Mouse (Mus musculus) central nervous system, embryonic 14 days (tissue): Measurements from ENCODE around the gene Chp1. TPM values are rescaled to one million over a fixed set of nuclear protein-coding genes. Genes with fewer than 3 reads are reported as not detected.

Experiments
- polyA plus RNA-seq: library from polyadenylated mRNA; depleted of rRNA; stranded (reverse); fragments of >200 nt; gene quantifications from 2 replicates; pipeline ENCODE4 v1.2.3, GENCODE M21; 2012; rRNA removed

Chp1 gene
- polyA plus RNA-seq = 57.5 and 59.8 TPM in 2 replicates

DNA sequence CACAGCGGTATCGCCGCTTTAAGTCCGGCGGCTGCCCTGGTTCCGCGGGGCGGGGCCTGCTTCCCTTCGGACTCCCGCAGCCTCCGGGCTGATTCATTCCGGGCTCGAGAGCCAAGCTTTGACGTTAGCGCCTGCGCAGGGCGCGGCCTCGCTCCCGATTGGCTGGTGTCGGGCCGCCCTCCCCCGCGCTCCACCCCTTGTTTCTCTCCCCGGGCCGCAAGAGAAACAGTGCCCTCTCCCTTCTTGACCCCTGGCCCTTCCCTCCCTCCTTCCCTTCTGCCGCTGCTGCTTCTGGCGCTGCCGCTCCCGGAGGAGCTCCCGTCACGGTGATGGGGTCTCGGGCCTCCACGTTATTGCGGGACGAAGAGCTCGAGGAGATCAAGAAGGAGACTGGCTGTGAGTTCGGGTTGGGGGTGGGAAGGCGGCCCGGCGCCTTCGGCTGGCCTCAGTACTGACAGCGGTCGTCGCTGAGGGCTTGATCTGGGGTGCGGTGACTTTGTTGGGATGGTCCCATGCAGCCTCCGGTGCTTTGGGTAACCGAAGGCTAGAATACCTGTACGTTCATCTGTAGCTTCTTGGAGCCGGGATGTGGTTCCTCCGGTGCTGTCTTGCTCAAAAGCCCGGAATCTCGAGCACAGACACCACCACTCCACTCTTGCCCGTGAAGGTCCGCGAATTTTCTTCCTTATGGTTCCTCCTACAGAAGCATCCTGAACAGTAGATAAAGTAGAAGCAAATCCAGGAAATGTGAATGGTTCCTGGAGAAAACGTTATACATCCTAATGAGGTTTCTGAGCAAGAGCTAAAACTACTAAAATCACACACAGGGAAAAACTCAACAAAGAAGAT is at the start of gene Chp1, which contains the start of gene Exd1:
TSS of gene Chp1 (plus strand) at position 176 of the 849 bp plus-strand sequence.
TSS of gene Exd1 (minus strand) at position 106 of the 849 bp plus-strand sequence.

DNA sequence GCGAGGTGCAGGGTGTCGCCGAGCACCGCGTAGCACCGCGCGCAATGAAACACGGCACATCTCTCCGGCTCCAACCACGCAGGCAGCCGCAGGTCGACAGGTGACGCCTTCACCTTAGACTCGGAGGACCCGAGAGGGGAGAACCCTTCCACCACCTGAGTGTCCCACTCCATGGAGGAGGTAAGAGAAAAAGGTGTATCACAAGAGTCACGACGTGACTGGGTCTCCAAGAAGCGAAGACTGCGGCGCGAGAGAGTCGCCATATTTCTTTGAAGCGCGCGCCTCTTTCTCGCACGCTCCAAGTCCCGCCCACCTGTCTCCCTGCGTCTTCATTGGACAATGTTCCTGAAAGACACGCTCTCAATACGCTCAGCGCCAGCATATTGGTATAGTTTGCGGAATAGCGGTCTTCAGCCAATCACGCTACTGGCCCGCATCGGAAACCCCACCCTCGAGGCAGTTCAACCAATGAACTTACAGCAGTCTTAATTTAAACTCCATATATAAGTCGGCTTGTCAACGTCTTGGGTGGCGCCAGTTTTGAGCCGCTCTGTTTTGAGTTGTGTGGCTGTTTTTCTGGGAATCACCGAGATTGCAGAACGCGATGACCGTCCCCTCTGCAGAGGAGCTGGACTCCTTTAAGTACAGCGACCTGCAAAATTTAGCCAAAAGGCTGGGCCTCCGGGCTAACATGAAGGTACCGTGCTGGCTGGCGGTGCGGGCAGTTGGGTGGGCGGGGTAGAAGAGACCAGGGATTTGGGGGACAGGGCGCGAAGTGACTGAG is 70.9 kb downstream of the Chp1 start, which contains the start of the genes Nusap1 and Oip5:
TSS of gene Nusap1 (plus strand) at position 100 of the 784 bp plus-strand sequence.
TSS of gene Oip5 (minus strand) at position 271 of the 784 bp plus-strand sequence.

Other genes starting within 250 kb of the Chp1 start
- 6.9 and 8.5 TPM in 2 replicates for gene Dll4, start 221.9 kb upstream of the Chp1 start, polyA plus RNA-seq
- gene Chac1, start 196.5 kb upstream of the Chp1 start, polyA plus RNA-seq = 4.0 and 4.4 TPM in 2 replicates
- 14.1 and 15.0 TPM in 2 replicates for gene Ino80, start 70.0 kb upstream of the Chp1 start, polyA plus RNA-seq
- 0.33 and 0.75 TPM in 2 replicates for gene Exd1, start 70 bp upstream of the Chp1 start, polyA plus RNA-seq
- 20.2 and 28.4 TPM in 2 replicates for gene Nusap1, start 70.6 kb downstream of the Chp1 start, polyA plus RNA-seq
- gene Oip5, start 70.8 kb downstream of the Chp1 start, polyA plus RNA-seq = 8.9 and 12.5 TPM in 2 replicates
- 14.9 and 17.0 TPM in 2 replicates for gene Ndufaf1, start 115.1 kb downstream of the Chp1 start, polyA plus RNA-seq
- 44.9 and 45.5 TPM in 2 replicates for gene Rtf1, start 127.4 kb downstream of the Chp1 start, polyA plus RNA-seq
- 0.50 and 0.55 TPM in 2 replicates for gene Itpka, start 194.6 kb downstream of the Chp1 start, polyA plus RNA-seq
- 2.3 and 3.0 TPM in 2 replicates for gene Ltk, start 212.7 kb downstream of the Chp1 start, polyA plus RNA-seq
- 21.9 and 22.8 TPM in 2 replicates for gene Rpap1, start 239.8 kb downstream of the Chp1 start, polyA plus RNA-seq